18 mouse cellular contexts compared by ENCODE assay signal in genomic region chr5:114464561-114464960, GRCm38 (mm10). TPM values are rescaled to one million over a fixed set of nuclear protein-coding genes. Genes with fewer than 3 reads are reported as not detected.
DNase-seq lines count a peak whose midpoint lies in the region; ATAC-seq and TF ChIP-seq lines count a peak whose summit lies in the region.
"Had no signal": no experiment of that assay in that cellular context is flagged by ENCODE, and none has a peak within 500 bp of the region (broad histone marks: within the 10 kb centered on the region; RNA-seq: fewer than 3 reads in every experiment).

No protein-coding gene starts in this region.

- H3K9me3 ChIP-seq in hindbrain, embryonic 10.5 days = no peaks in the 10 kb centered on the region
- H3K9me3 ChIP-seq in hindbrain, postnatal 0 days (ENCODE audit: low read length) = no peaks in the 10 kb centered on the region
- H3K9me3 ChIP-seq in midbrain, embryonic 10.5 days (replicated peaks) = no peaks in the 10 kb centered on the region
- H3K9me3 ChIP-seq in midbrain, postnatal 0 days (ENCODE audit: low read length) = no peaks in the 10 kb centered on the region
- H3K9me3 ChIP-seq in embryonic facial prominence, embryonic 10.5 days = no peaks in the 10 kb centered on the region
- H3K9me3 ChIP-seq: embryonic facial prominence, embryonic 12.5 days; forebrain, embryonic 12.5 days; heart, embryonic 12.5 days; intestine, embryonic 15.5 days had no signal

- peaks cover 89% of the 10 kb centered on the region for H3K4me1 ChIP-seq in hindbrain, embryonic 10.5 days (replicated peaks)
- H3K4me1 ChIP-seq in hindbrain, postnatal 0 days (ENCODE audit: insufficient read depth, low read length) = peaks cover 6% of the 10 kb centered on the region; the same call in 1 of the 2 replicates
- peaks cover 91% of the 10 kb centered on the region for H3K4me1 ChIP-seq in midbrain, embryonic 10.5 days
- H3K4me1 ChIP-seq in midbrain, postnatal 0 days (ENCODE audit: insufficient read depth, low read length) = peaks cover 13% of the 10 kb centered on the region; the same call in 1 of the 2 replicates
- H3K4me1 ChIP-seq in embryonic facial prominence, embryonic 10.5 days = peaks cover 83% of the 10 kb centered on the region

- no peak for ATAC-seq in hindbrain, postnatal 0 days
- no peak for ATAC-seq in midbrain, postnatal 0 days (ENCODE audit: low FRiP score)
- ATAC-seq: forebrain, postnatal 0 days; intestine, embryonic 15.5 days had no signal

- 76% methylated on average over 2 of the region's 2 CpGs for WGBS in hindbrain, embryonic 10.5 days
- 87% methylated on average over 2 of the region's 2 CpGs for WGBS in hindbrain, postnatal 0 days
- WGBS in midbrain, embryonic 10.5 days = 81% methylated on average over 2 of the region's 2 CpGs
- WGBS in midbrain, postnatal 0 days = 79% methylated on average over 2 of the region's 2 CpGs
- WGBS in embryonic facial prominence, embryonic 10.5 days = 80% methylated on average over 2 of the region's 2 CpGs

- no peak overlapping the region for H3K4me3 ChIP-seq in hindbrain, embryonic 10.5 days
- H3K4me3 ChIP-seq in hindbrain, postnatal 0 days (ENCODE audit: low read length) = no peak overlapping the region
- no peak overlapping the region for H3K4me3 ChIP-seq in midbrain, embryonic 10.5 days
- H3K4me3 ChIP-seq in midbrain, postnatal 0 days (ENCODE audit: low read depth, low read length) = no peak overlapping the region
- H3K4me3 ChIP-seq in embryonic facial prominence, embryonic 10.5 days = no peak overlapping the region
- H3K4me3 ChIP-seq: embryonic facial prominence, embryonic 12.5 days; forebrain, embryonic 12.5 days; heart, embryonic 12.5 days; intestine, embryonic 15.5 days had no signal

- no peak for TF ChIP-seq CTCF in hindbrain, postnatal 0 days (IDR thresholded peaks at IDR 0.05; ENCODE audit: low read depth)
- TF ChIP-seq CTCF in midbrain, postnatal 0 days (IDR thresholded peaks at IDR 0.05) = no peak

- H3K27me3 ChIP-seq in hindbrain, embryonic 10.5 days (ENCODE audit: insufficient read depth, poor library complexity, severe bottlenecking) = peaks cover 11% of the 10 kb centered on the region
- H3K27me3 ChIP-seq in hindbrain, postnatal 0 days (ENCODE audit: insufficient read depth, low read length) = no peaks in the 10 kb centered on the region
- H3K27me3 ChIP-seq in midbrain, embryonic 10.5 days (ENCODE audit: low read depth, poor library complexity, severe bottlenecking) = peaks cover 56% of the 10 kb centered on the region
- H3K27me3 ChIP-seq in midbrain, postnatal 0 days (ENCODE audit: insufficient read depth, low read length) = no peaks in the 10 kb centered on the region
- H3K27me3 ChIP-seq in embryonic facial prominence, embryonic 10.5 days (replicated peaks; ENCODE audit: low read depth, poor library complexity, severe bottlenecking) = peaks cover 21% of the 10 kb centered on the region
- H3K27me3 ChIP-seq: embryonic facial prominence, embryonic 12.5 days; intestine, embryonic 15.5 days had no signal

- no peaks in the 10 kb centered on the region for H3K36me3 ChIP-seq in hindbrain, embryonic 10.5 days
- H3K36me3 ChIP-seq in hindbrain, postnatal 0 days (ENCODE audit: insufficient read depth, low read length) = no peaks in the 10 kb centered on the region
- no peaks in the 10 kb centered on the region for H3K36me3 ChIP-seq in midbrain, embryonic 10.5 days
- H3K36me3 ChIP-seq in midbrain, postnatal 0 days (ENCODE audit: insufficient read depth, low read length) = no peaks in the 10 kb centered on the region
- H3K36me3 ChIP-seq in embryonic facial prominence, embryonic 10.5 days (replicated peaks) = no peaks in the 10 kb centered on the region
- H3K36me3 ChIP-seq: embryonic facial prominence, embryonic 12.5 days; forebrain, embryonic 12.5 days; heart, embryonic 12.5 days; intestine, embryonic 15.5 days had no signal

- DNase-seq in hindbrain, embryonic 10.5 days (ENCODE audit: low spot score) = no peak
- no peak for DNase-seq in hindbrain, postnatal 0 days (ENCODE audit: low spot score)
- DNase-seq in midbrain, embryonic 10.5 days (ENCODE audit: low spot score) = no peak
- no peak for DNase-seq in midbrain, postnatal 0 days (ENCODE audit: low spot score)
- no peak for DNase-seq in embryonic facial prominence, embryonic 10.5 days (ENCODE audit: low spot score)
- no peak for DNase-seq in layer of hippocampus, postnatal 36 days
- DNase-seq: adrenal gland, adult 8-10 months; adrenal gland, postnatal 36 days; cerebellum, adult 11 months; cerebellum, adult 8-10 months; cerebellum, postnatal 14 days; forebrain, postnatal 0 days; gastrocnemius, postnatal 14 days; heart, postnatal 36 days had no signal

- no peak overlapping the region for H3K4me2 ChIP-seq in hindbrain, postnatal 0 days (ENCODE audit: low read depth, low read length)
- no peak overlapping the region for H3K4me2 ChIP-seq in midbrain, postnatal 0 days (ENCODE audit: low read depth, low read length, poor library complexity, severe bottlenecking)
- H3K4me2 ChIP-seq: embryonic facial prominence, embryonic 12.5 days; forebrain, embryonic 12.5 days; heart, embryonic 12.5 days; intestine, embryonic 15.5 days had no signal

- no peak overlapping the region for H3K9ac ChIP-seq in hindbrain, postnatal 0 days (replicated peaks; ENCODE audit: low read length)
- H3K9ac ChIP-seq in midbrain, postnatal 0 days (replicated peaks; ENCODE audit: low read length, poor library complexity, severe bottlenecking) = no peak overlapping the region
- H3K9ac ChIP-seq: embryonic facial prominence, embryonic 12.5 days; forebrain, embryonic 12.5 days; forebrain, postnatal 0 days; heart, embryonic 12.5 days; intestine, embryonic 15.5 days had no signal

- H3K27ac ChIP-seq in hindbrain, embryonic 10.5 days = peak overlapping the region; percentile 90
- no peak overlapping the region for H3K27ac ChIP-seq in hindbrain, postnatal 0 days
- H3K27ac ChIP-seq in midbrain, embryonic 10.5 days (replicated peaks) = peak overlapping the region; percentile 89
- no peak overlapping the region for H3K27ac ChIP-seq in midbrain, postnatal 0 days (ENCODE audit: low read depth, low read length)
- H3K27ac ChIP-seq in embryonic facial prominence, embryonic 10.5 days (replicated peaks) = peak overlapping the region; percentile 55
- H3K27ac ChIP-seq: embryonic facial prominence, embryonic 12.5 days; forebrain, embryonic 12.5 days; intestine, embryonic 15.5 days had no signal

RNA-seq across cellular contexts. Expression of gene Mvk, which starts 20.5 kb away (rescaled TPM):
- 60.9 and 66.6 TPM in 2 replicates for polyA plus RNA-seq in hindbrain, embryonic 10.5 days (2016; fragmentation: Nextera tagmentation; extraction: Ambion mirVana)
- total RNA-seq in hindbrain, postnatal 0 days (2014; rRNA removed) = 143 and 146 TPM in 2 replicates
- polyA plus RNA-seq in hindbrain, postnatal 0 days (2015; fragmentation: Nextera tagmentation; extraction: Ambion mirVana) = 69.8 and 71.9 TPM in 2 replicates
- 62.3 and 65.2 TPM in 2 replicates for polyA plus RNA-seq in midbrain, embryonic 10.5 days (2016; fragmentation: Nextera tagmentation; extraction: Ambion mirVana)
- 113 and 115 TPM in 2 replicates for total RNA-seq in midbrain, postnatal 0 days (2014; rRNA removed)
- 70.6 and 73.0 TPM in 2 replicates for polyA plus RNA-seq in midbrain, postnatal 0 days (2015; fragmentation: Nextera tagmentation; extraction: Ambion mirVana)
- 54.9 and 55.0 TPM in 2 replicates for polyA plus RNA-seq in embryonic facial prominence, embryonic 10.5 days (2016; fragmentation: Nextera tagmentation; extraction: Ambion mirVana)
- 10 to 100 TPM; 25.0 to 27.1 TPM for total RNA-seq in layer of hippocampus, postnatal 36 days (2021)

RNA-seq across cellular contexts. Expression of gene Mmab, which starts 20.7 kb away (rescaled TPM):
- polyA plus RNA-seq in hindbrain, embryonic 10.5 days (2016; fragmentation: Nextera tagmentation; extraction: Ambion mirVana) = 30.1 TPM in 2 replicates
- total RNA-seq in hindbrain, postnatal 0 days (2014; rRNA removed) = 34.4 and 39.1 TPM in 2 replicates
- 35.9 and 36.8 TPM in 2 replicates for polyA plus RNA-seq in hindbrain, postnatal 0 days (2015; fragmentation: Nextera tagmentation; extraction: Ambion mirVana)
- polyA plus RNA-seq in midbrain, embryonic 10.5 days (2016; fragmentation: Nextera tagmentation; extraction: Ambion mirVana) = 32.4 and 34.1 TPM in 2 replicates
- 28.8 and 39.9 TPM in 2 replicates for total RNA-seq in midbrain, postnatal 0 days (2014; rRNA removed)
- polyA plus RNA-seq in midbrain, postnatal 0 days (2015; fragmentation: Nextera tagmentation; extraction: Ambion mirVana) = 38.6 and 39.0 TPM in 2 replicates
- 33.2 and 34.4 TPM in 2 replicates for polyA plus RNA-seq in embryonic facial prominence, embryonic 10.5 days (2016; fragmentation: Nextera tagmentation; extraction: Ambion mirVana)
- total RNA-seq in layer of hippocampus, postnatal 36 days (2021) = 10 to 100 TPM; 18.3 to 19.0 TPM

Comparison
In these comparisons a context has a peak if more than half of its experiments do, and no peak if none do; other contexts are left out.
1. H3K27ac ChIP-seq: peak in hindbrain, embryonic 10.5 days (single experiment), midbrain, embryonic 10.5 days (single experiment) and embryonic facial prominence, embryonic 10.5 days (single experiment); none in hindbrain, postnatal 0 days (single experiment) and midbrain, postnatal 0 days (single experiment).